9 mouse cellular contexts compared by ENCODE assay signal in the genomic region with DNA sequence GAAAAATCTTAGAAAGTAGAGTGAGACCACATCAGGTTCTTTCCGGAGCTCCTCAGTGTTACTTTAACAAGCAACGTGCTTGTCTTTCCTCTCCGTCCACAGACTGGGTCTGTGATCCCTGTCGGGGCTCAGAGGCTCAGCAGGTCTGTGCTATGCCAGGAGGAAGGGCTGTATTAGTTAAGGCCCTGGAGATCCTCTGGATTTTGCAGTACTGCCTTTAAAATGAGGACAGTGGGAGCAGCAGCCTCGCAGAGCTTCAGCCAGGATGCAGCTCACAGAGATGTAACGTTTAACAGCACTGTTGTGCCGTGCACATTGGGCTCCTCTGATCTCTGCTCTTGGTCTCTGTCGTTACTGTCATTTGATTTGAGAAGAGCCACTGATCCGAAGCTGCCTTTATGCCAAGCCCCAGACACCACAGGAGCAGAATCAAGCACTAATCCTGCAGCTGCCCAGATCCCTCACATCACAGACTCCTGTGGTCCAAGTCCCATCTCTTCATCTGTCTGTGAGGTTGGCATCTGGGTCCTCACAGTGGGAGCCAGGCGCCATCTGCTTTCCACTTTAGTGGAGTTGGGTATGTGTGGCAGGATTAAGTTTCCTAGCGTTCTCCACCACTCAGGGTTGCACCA.
DNase-seq lines count a peak whose midpoint lies in the region; ATAC-seq and TF ChIP-seq lines count a peak whose summit lies in the region.
"Had no signal": no experiment of that assay in that cellular context is flagged by ENCODE, and none has a peak within 500 bp of the region (broad histone marks: within the 10 kb centered on the region; RNA-seq: fewer than 3 reads in every experiment).

No protein-coding gene starts in this region.

- H3K4me2 ChIP-seq in heart, embryonic 14.5 days (ENCODE audit: low read length) = peak overlapping the region; percentile 38

- H3K27ac ChIP-seq in heart, embryonic 14.5 days (replicated peaks in 1 of 2; ENCODE audit: control insufficient read depth in 1 of 2, insufficient read depth in 1 of 2, low read depth in 2 of 2, low read length in 2 of 2) = peak overlapping the region; percentile 81 to 88
- peak overlapping the region; percentile 94 for H3K27ac ChIP-seq in macrophage

- DNase-seq in heart, postnatal 36 days = no peak
- DNase-seq in ZHBTc4 (ENCODE audit: low read depth, low spot score) = peak; percentile 20
- DNase-seq in right cerebral cortex, postnatal 4 days = no peak
- no peak for DNase-seq in frontal cortex, postnatal 36 days (ENCODE audit: low spot score in 2 of 2)
- DNase-seq in cerebellum, postnatal 36 days = no peak
- DNase-seq: thymus, postnatal 14 days had no signal

- H3K27me3 ChIP-seq in heart, embryonic 14.5 days (ENCODE audit: control insufficient read depth, insufficient read depth, low read length) = no peaks in the 10 kb centered on the region
- no peaks in the 10 kb centered on the region for H3K27me3 ChIP-seq in C2C12 (ENCODE audit: control insufficient read depth, insufficient read depth, insufficient read length)

- 35% methylated on average over 11 of the region's 11 CpGs for WGBS in heart, embryonic 14.5 days
- 79% methylated on average over 10 of the region's 11 CpGs for WGBS in macrophage (ENCODE audit: missing documents)

- no peak for TF ChIP-seq CTCF in C2C12 (IDR thresholded peaks at IDR 0.05; ENCODE audit: control insufficient read depth, insufficient read depth, insufficient read length)

- peak overlapping the region; percentile 71 for H3ac ChIP-seq in C2C12 (ENCODE audit: control insufficient read depth, insufficient read length, low read depth)

- H3K79me3 ChIP-seq in C2C12 (ENCODE audit: low read depth) = peaks cover 11% of the 10 kb centered on the region

- H3K9ac ChIP-seq in heart, embryonic 14.5 days (ENCODE audit: low read length) = peak overlapping the region; percentile 63

- intact Hi-C loops in heart, postnatal 36 days (cut with DNase I) = no loop called here

- H3K9me3 ChIP-seq in heart, embryonic 14.5 days (ENCODE audit: control insufficient read depth, low read length) = no peaks in the 10 kb centered on the region

- H3K4me1 ChIP-seq in heart, embryonic 14.5 days (ENCODE audit: control insufficient read depth in 2 of 2, insufficient read depth in 2 of 2, low read length in 2 of 2) = peaks cover 42 to 78% of the 10 kb centered on the region in 2 experiments

- ATAC-seq in heart, embryonic 14.5 days (ENCODE audit: insufficient number of reproducible peaks, insufficient read depth, low FRiP score, low read depth) = no peak

- peaks cover 34% of the 10 kb centered on the region for H3K79me2 ChIP-seq in C2C12 (ENCODE audit: control insufficient read depth, insufficient read depth)
- H3K79me2 ChIP-seq in macrophage (ENCODE audit: inconsistent target) = peaks cover 94% of the 10 kb centered on the region

- no peaks in the 10 kb centered on the region for H3K36me3 ChIP-seq in heart, embryonic 14.5 days (ENCODE audit: control insufficient read depth, insufficient read depth, low read length)
- H3K36me3 ChIP-seq in C2C12 (ENCODE audit: control insufficient read depth, insufficient read depth) (no peaks in the 10 kb centered on the region), macrophage (ENCODE audit: inconsistent target) (no peaks in the 10 kb centered on the region)

- H3K4me3 ChIP-seq in heart, embryonic 14.5 days (ENCODE audit: control insufficient read depth in 1 of 2, insufficient read depth in 1 of 2, low read depth in 1 of 2, low read length in 2 of 2) = no peak overlapping the region
- H3K4me3 ChIP-seq in C2C12 (ENCODE audit: insufficient read depth, poor library complexity, severe bottlenecking) (no peak overlapping the region), macrophage (ENCODE audit: inconsistent target) (no peak overlapping the region)

TF ChIP-seq in C2C12, 6 proteins besides CTCF, POLR2A, EP300 and RAD21:
- TF ChIP-seq MYOD1 (IDR thresholded peaks at IDR 0.05; ENCODE audit: control insufficient read depth, insufficient read length, low read depth) (peak; percentile 99), FOSL1 (IDR thresholded peaks at IDR 0.05; ENCODE audit: insufficient read depth, low read length, poor library complexity, severe bottlenecking) (no peak)
